Mouse (Mus musculus) CH12.LX (cell line): ENCODE data around the gene Zfp282. TPM values are rescaled to one million over a fixed set of nuclear protein-coding genes. Genes with fewer than 3 reads are reported as not detected.

Source experiments
- DNase-seq: peaks from one replicate; pipeline ENCODE4 v3.0.0-alpha.2; 2013; ENCODE audit errors: extremely low read depth
- H3K27ac ChIP-seq: 2 replicates; pipeline ENCODE4 v1.5.1; 2012; ENCODE audit warnings: low read depth, mild to moderate bottlenecking, control low read depth, moderate library complexity; ENCODE audit not compliant: insufficient read depth
- H3K27me3 ChIP-seq: replicated peaks from 2 replicates; pipeline ENCODE3; 2012; ENCODE audit warnings: inconsistent platforms
- H3K36me3 ChIP-seq, 2 experiments: replicated peaks in 1 of 2; 2 replicates each; pipeline versions ENCODE3 to v1.6.1; 2012; ENCODE audit warnings: inconsistent platforms in 1 of 2, low read length in 1 of 2, mild to moderate bottlenecking in 1 of 2, mixed read lengths in 1 of 2, moderate library complexity in 1 of 2; ENCODE audit not compliant: control insufficient read depth in 1 of 2, insufficient read depth in 1 of 2
- H3K4me1 ChIP-seq, 2 experiments: 2 replicates each; pipeline ENCODE4 v1.6.1; 2012; ENCODE audit warnings: inconsistent platforms in 1 of 2, moderate library complexity in 1 of 2; ENCODE audit not compliant: insufficient read depth in 2 of 2, control insufficient read depth in 1 of 2
- H3K4me2 ChIP-seq: 2 replicates; pipeline ENCODE4 v1.6.1; 2012; ENCODE audit warnings: low read depth, mild to moderate bottlenecking, control low read depth; ENCODE audit not compliant: poor library complexity, insufficient read depth, severe bottlenecking
- H3K4me3 ChIP-seq, 3 experiments: fragments of 150-350 bp in 1 of 3; sonication (generic) in 1 of 3; replicated peaks in 1 of 3; 2 replicates each; pipeline versions ENCODE3 to v1.5.1; 2011 to 2012; ENCODE audit warnings: low read depth in 2 of 3, low read length in 2 of 3, mild to moderate bottlenecking in 2 of 3, moderate library complexity in 2 of 3, control low read depth in 1 of 3, improper control_type of control experiment in 1 of 3, inconsistent platforms in 1 of 3, mixed read lengths in 1 of 3; ENCODE audit not compliant: poor library complexity in 1 of 3
- H3K79me2 ChIP-seq: replicated peaks from 2 replicates; pipeline ENCODE4 v1.6.1; 2012; ENCODE audit warnings: mild to moderate bottlenecking, moderate library complexity; ENCODE audit not compliant: control insufficient read depth, poor library complexity, insufficient read depth, severe bottlenecking; ENCODE audit errors: extremely low read depth
- H3K9ac ChIP-seq: 2 replicates; pipeline ENCODE4 v1.6.1; 2012; ENCODE audit warnings: low read depth, mild to moderate bottlenecking, control low read depth, moderate library complexity; ENCODE audit not compliant: insufficient read depth
- H3K9me3 ChIP-seq: replicated peaks from 2 replicates; pipeline ENCODE3; 2012; ENCODE audit warnings: low read length, inconsistent platforms, mixed read lengths
- BHLHE40 ChIP-seq: IDR thresholded peaks from 2 replicates; pipeline ENCODE4 v1.6.1; 2011; ENCODE audit warnings: mild to moderate bottlenecking, low read depth, low read length, improper control_type of control experiment
- CHD1 ChIP-seq: IDR thresholded peaks from 2 replicates; pipeline ENCODE4 v1.6.1; 2012; ENCODE audit warnings: low read depth, low read length, improper control_type of control experiment, inconsistent platforms
- CHD2 ChIP-seq: IDR thresholded peaks from 2 replicates; pipeline ENCODE4 v1.6.1; 2011; ENCODE audit warnings: low read length, improper control_type of control experiment
- CTCF ChIP-seq, 2 experiments: IDR thresholded peaks in 1 of 2; conservative IDR thresholded peaks in 1 of 2; 2 replicates each; pipeline ENCODE4 v1.5.1; 2011 to 2012; ENCODE audit warnings: low read depth in 2 of 2, low read length in 2 of 2, improper control_type of control experiment in 1 of 2, inconsistent platforms in 1 of 2, mild to moderate bottlenecking in 1 of 2, moderate library complexity in 1 of 2
- E2F4 ChIP-seq: IDR thresholded peaks from 2 replicates; pipeline ENCODE4 v1.6.1; 2011; ENCODE audit warnings: low read depth, low read length, improper control_type of control experiment; ENCODE audit not compliant: insufficient replicate concordance
- ELF1 ChIP-seq: IDR thresholded peaks from 2 replicates; pipeline ENCODE4 v1.6.1; 2014; ENCODE audit warnings: low read depth, mild to moderate bottlenecking, inconsistent platforms, low read length, improper control_type of control experiment
- EP300 ChIP-seq: IDR thresholded peaks from 2 replicates; pipeline ENCODE4 v1.6.1; 2011; ENCODE audit warnings: low read length, improper control_type of control experiment
- ETS1 ChIP-seq: conservative IDR thresholded peaks from 2 replicates; pipeline ENCODE4 v1.6.1; 2012; ENCODE audit warnings: low read depth, mild to moderate bottlenecking, inconsistent platforms, low read length, improper control_type of control experiment, moderate library complexity
- GABPA ChIP-seq: IDR thresholded peaks from 2 replicates; pipeline ENCODE4 v1.6.1; 2012; ENCODE audit warnings: low read depth, low read length, improper control_type of control experiment, inconsistent platforms; ENCODE audit not compliant: insufficient replicate concordance
- HCFC1 ChIP-seq: IDR thresholded peaks from 2 replicates; pipeline ENCODE4 v1.6.1; 2012; ENCODE audit warnings: low read depth, mild to moderate bottlenecking, inconsistent platforms, low read length, improper control_type of control experiment
- IRF4 ChIP-seq: IDR thresholded peaks from 2 replicates; pipeline ENCODE4 v1.6.1; 2014; ENCODE audit warnings: low read depth, mild to moderate bottlenecking, inconsistent platforms, low read length, improper control_type of control experiment
- JUN ChIP-seq: IDR thresholded peaks from 2 replicates; pipeline ENCODE4 v1.6.1; 2011; ENCODE audit warnings: low read depth, mild to moderate bottlenecking, low read length, improper control_type of control experiment, moderate library complexity; ENCODE audit not compliant: insufficient read depth
- JUND ChIP-seq: conservative IDR thresholded peaks from 2 replicates; pipeline ENCODE4 v1.6.1; 2011; ENCODE audit warnings: low read depth, low read length, improper control_type of control experiment
- KAT2A ChIP-seq: IDR thresholded peaks from 2 replicates; pipeline ENCODE4 v1.6.1; 2012; ENCODE audit warnings: low read length, improper control_type of control experiment, inconsistent platforms; ENCODE audit not compliant: insufficient replicate concordance
- MAFK ChIP-seq: IDR thresholded peaks from 2 replicates; pipeline ENCODE4 v1.6.1; 2011; ENCODE audit warnings: low read length, improper control_type of control experiment; ENCODE audit not compliant: insufficient replicate concordance
- MAX ChIP-seq: IDR thresholded peaks from 2 replicates; pipeline ENCODE4 v1.6.1; 2011; ENCODE audit warnings: low read length, improper control_type of control experiment
- MAZ ChIP-seq: IDR thresholded peaks from 2 replicates; pipeline ENCODE4 v1.6.1; 2012; ENCODE audit warnings: low read depth, mild to moderate bottlenecking, inconsistent platforms, low read length, improper control_type of control experiment, moderate library complexity
- MEF2A ChIP-seq: IDR thresholded peaks from 2 replicates; pipeline ENCODE4 v1.6.1; 2014; ENCODE audit warnings: low read depth, mild to moderate bottlenecking, inconsistent platforms, low read length, improper control_type of control experiment, borderline replicate concordance
- MXI1 ChIP-seq: IDR thresholded peaks from 2 replicates; pipeline ENCODE4 v1.6.1; 2011; ENCODE audit warnings: mild to moderate bottlenecking, low read depth, low read length, improper control_type of control experiment
- MYC ChIP-seq: IDR thresholded peaks from 2 replicates; pipeline ENCODE4 v1.6.1; 2011; ENCODE audit warnings: low read depth, mild to moderate bottlenecking, improper control_type of control experiment, low read length
- NELFE ChIP-seq: IDR thresholded peaks from 2 replicates; pipeline ENCODE4 v1.6.1; 2011; ENCODE audit warnings: low read depth, low read length, improper control_type of control experiment
- NRF1 ChIP-seq: IDR thresholded peaks from 2 replicates; pipeline ENCODE4 v1.6.1; 2014; ENCODE audit warnings: low read depth, mild to moderate bottlenecking, inconsistent platforms, low read length, improper control_type of control experiment, moderate library complexity
- PAX5 ChIP-seq: IDR thresholded peaks from 2 replicates; pipeline ENCODE4 v1.6.1; 2012; ENCODE audit warnings: low read length, inconsistent platforms, mixed read lengths
- POLR2A ChIP-seq: IDR thresholded peaks from 2 replicates; pipeline ENCODE4 v1.6.1; 2011; ENCODE audit warnings: low read depth, mild to moderate bottlenecking, improper control_type of control experiment, low read length
- POLR2AphosphoS2 ChIP-seq: IDR thresholded peaks from 2 replicates; pipeline ENCODE4 v1.6.1; 2011; ENCODE audit warnings: low read depth, low read length, improper control_type of control experiment
- RAD21 ChIP-seq: IDR thresholded peaks from 2 replicates; pipeline ENCODE4 v1.6.1; 2011; ENCODE audit warnings: low read depth, mild to moderate bottlenecking, low read length, improper control_type of control experiment, moderate library complexity
- RCOR1 ChIP-seq: conservative IDR thresholded peaks from 2 replicates; pipeline ENCODE4 v1.6.1; 2012; ENCODE audit warnings: low read depth, mild to moderate bottlenecking, inconsistent platforms, low read length, improper control_type of control experiment
- SIN3A ChIP-seq: IDR thresholded peaks from 2 replicates; pipeline ENCODE4 v1.6.1; 2012; ENCODE audit warnings: low read length, improper control_type of control experiment, inconsistent platforms
- SMC3 ChIP-seq: IDR thresholded peaks from 2 replicates; pipeline ENCODE4 v1.6.1; 2011; ENCODE audit warnings: low read depth, low read length, improper control_type of control experiment
- TBP ChIP-seq: conservative IDR thresholded peaks from 2 replicates; pipeline ENCODE4 v1.6.1; 2011; ENCODE audit warnings: low read depth, low read length, improper control_type of control experiment
- TCF12 ChIP-seq: IDR thresholded peaks from 2 replicates; pipeline ENCODE4 v1.6.1; 2014; ENCODE audit warnings: low read depth, mild to moderate bottlenecking, inconsistent platforms, low read length, improper control_type of control experiment
- UBTF ChIP-seq: IDR thresholded peaks from 2 replicates; pipeline ENCODE4 v1.6.1; 2012; ENCODE audit warnings: low read depth, mild to moderate bottlenecking, inconsistent platforms, low read length, improper control_type of control experiment, moderate library complexity
- USF1 ChIP-seq: IDR thresholded peaks from 2 replicates; pipeline ENCODE4 v1.6.1; 2014; ENCODE audit warnings: low read depth, mild to moderate bottlenecking, inconsistent platforms, low read length, improper control_type of control experiment
- USF2 ChIP-seq: conservative IDR thresholded peaks from 2 replicates; pipeline ENCODE4 v1.6.1; 2011; ENCODE audit warnings: low read depth, low read length, improper control_type of control experiment
- ZC3H11A ChIP-seq: IDR thresholded peaks from 2 replicates; pipeline ENCODE4 v1.6.1; 2012; ENCODE audit warnings: low read depth, mild to moderate bottlenecking, inconsistent platforms, low read length, improper control_type of control experiment
- ZKSCAN1 ChIP-seq: IDR thresholded peaks from 2 replicates; pipeline ENCODE4 v1.6.1; 2012; ENCODE audit warnings: low read depth, inconsistent platforms, low read length, improper control_type of control experiment, borderline replicate concordance
- ZMIZ1 ChIP-seq: IDR thresholded peaks from 2 replicates; pipeline ENCODE4 v1.6.1; 2012; ENCODE audit warnings: low read depth, mild to moderate bottlenecking, inconsistent platforms, low read length, improper control_type of control experiment
- ZNF384 ChIP-seq: IDR thresholded peaks from 2 replicates; pipeline ENCODE4 v1.6.1; 2012; ENCODE audit warnings: low read depth, low read length, improper control_type of control experiment, inconsistent platforms
- dilution Hi-C: fragments of 300-500 bp; cut with MboI; formaldehyde crosslinking; loops from 2 replicates; pipeline ENCODE4 v1.14.3; 2020; ENCODE audit warnings: low sequenced_read_pairs; ENCODE audit not compliant: extremely low pct_unique_long_range_greater_than_20kb, extremely low pct_ligation_motif_present
- in situ Hi-C: fragments of 300-500 bp; cut with MboI; formaldehyde crosslinking; loops from 3 replicates; pipeline ENCODE4 v1.14.3; 2019; ENCODE audit warnings: low sequenced_read_pairs, low pct_ligation_motif_present, low pct_unique_long_range_greater_than_20kb, mixed read lengths
- polyA plus RNA-seq: library from polyadenylated mRNA; unstranded; fragments of >175 nt; gene quantifications from 2 replicates; pipeline ENCODE4 v1.2.1, GENCODE M21; 2012; ENCODE audit warnings: low read depth; ENCODE audit not compliant: insufficient read length
- total RNA-seq, 2 experiments: library from RNA; depleted of rRNA; stranded (reverse); fragments of 300-350 nt in 1 of 2; fragments of >200 nt in 1 of 2; gene quantifications; 2 replicates each; pipeline ENCODE4 v1.2.3; 2012 to 2014

The Zfp282 gene
- total and polyA plus RNA-seq, 3 experiments, result 10.9 to 15.0 (median 14.7) TPM

GRCm38 (mm10) chr6:47953191-47953726 is 76.3 kb downstream of the Zfp282 start, which contains the start of gene Zfp956:
Zfp956 (plus strand) TSS chr6:47953390.
- dilution Hi-C loops, result no loop called here

DNA sequence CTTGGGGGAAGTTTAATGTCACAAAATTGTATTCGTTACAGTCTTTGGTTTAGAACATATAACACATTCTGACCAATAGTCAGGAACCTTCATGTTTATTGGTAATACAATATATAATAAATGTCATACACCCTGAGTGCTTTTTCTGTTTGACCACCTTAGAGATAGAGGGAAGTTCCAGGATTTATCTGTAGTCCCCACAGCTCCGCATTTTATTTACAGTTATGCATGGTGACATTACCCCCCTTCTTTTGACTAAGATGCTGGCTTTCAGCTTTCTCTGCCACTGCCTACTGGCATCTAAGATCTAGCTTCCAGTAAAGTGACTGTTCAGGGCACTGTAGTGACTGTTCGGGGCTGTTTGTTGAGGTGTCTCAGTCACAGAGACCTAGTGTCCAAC is 77.4 kb downstream of the Zfp282 start:
- dilution Hi-C loops, result no loop called here
- no peak overlapping the region; the same call in 1 of the 2 replicates for H3K4me2 ChIP-seq
- peaks cover 34 to 64% of the 10 kb centered on the region in 2 experiments for H3K36me3 ChIP-seq
- H3K9me3 ChIP-seq, result no peaks in the 10 kb centered on the region
- peak overlapping the region in 2 of 3 experiments; percentile 72 to 89 for H3K4me3 ChIP-seq
- in situ Hi-C loops, result no loop called here
- H3K27me3 ChIP-seq, result no peaks in the 10 kb centered on the region
- H3K9ac ChIP-seq, result peak overlapping the region; percentile 99; the same call in 1 of the 2 replicates
- H3K4me1 ChIP-seq, result peaks cover 8 to 40% of the 10 kb centered on the region in 2 experiments; a peak in 3 of 4 replicates
- no peak for DNase-seq
- no peaks in the 10 kb centered on the region; the same call in 1 of the 2 replicates for H3K79me2 ChIP-seq
- H3K27ac ChIP-seq, result no peak overlapping the region
- no peak for TF ChIP-seq ZKSCAN1
- TF ChIP-seq E2F4, result no peak
- TF ChIP-seq TCF12, result no peak
- TF ChIP-seq KAT2A, result no peak
- no peak for TF ChIP-seq UBTF
- no peak for TF ChIP-seq JUN
- no peak for TF ChIP-seq NRF1
- no peak for TF ChIP-seq ELF1
- TF ChIP-seq CTCF (conservative IDR thresholded peaks at IDR 0.05 in 1 of 2, IDR thresholded peaks at IDR 0.05 in 1 of 2; ENCODE audit: low read depth in 2 of 2, low read length in 2 of 2), result no peak
- no peak for TF ChIP-seq MAZ
- TF ChIP-seq POLR2AphosphoS2, result no peak
- no peak for TF ChIP-seq EP300
- no peak for TF ChIP-seq ZNF384
- no peak for TF ChIP-seq SMC3
- no peak for TF ChIP-seq RAD21
- TF ChIP-seq MXI1, result no peak

More at GRCm38 (mm10) chr6:47953191-47953726, 76.3 kb downstream of the Zfp282 start, which contains the start of gene Zfp956:
- peak within 1 kb of the TSS; percentile 39; the same call in 1 of the 2 replicates for H3K27ac ChIP-seq
- in situ Hi-C loops, result no loop called here
- no peaks in the 10 kb centered on the region for H3K9me3 ChIP-seq
- peak within 1 kb of the TSS; percentile 99 for H3K9ac ChIP-seq
- DNase-seq, result peak; percentile 92
- H3K4me2 ChIP-seq, result peak within 1 kb of the TSS; percentile 81
- H3K27me3 ChIP-seq, result no peaks in the 10 kb centered on the region
- H3K4me1 ChIP-seq, result peaks cover 8 to 40% of the 10 kb centered on the region in 2 experiments; a peak in 3 of 4 replicates
- H3K79me2 ChIP-seq, result no peaks in the 10 kb centered on the region; the same call in 1 of the 2 replicates
- TF ChIP-seq MAFK, result no peak
- TF ChIP-seq JUND, result no peak
- TF ChIP-seq CTCF (conservative IDR thresholded peaks at IDR 0.05 in 1 of 2, IDR thresholded peaks at IDR 0.05 in 1 of 2; ENCODE audit: low read depth in 2 of 2, low read length in 2 of 2), result no peak
- 0 out of 2 replicates have a peak, but pooled peaks have one; percentile 43 for TF ChIP-seq MYC
- no peak for TF ChIP-seq MEF2A
- peak; percentile 47 for TF ChIP-seq TCF12
- TF ChIP-seq UBTF, result no peak
- peak; percentile 44; the same call in 1 of the 2 replicates for TF ChIP-seq NRF1
- TF ChIP-seq ZC3H11A, result no peak
- no peak for TF ChIP-seq RAD21
- no peak for TF ChIP-seq SMC3
- TF ChIP-seq ZMIZ1, result no peak; the same call in none of the 2 replicates
- no peak for TF ChIP-seq ETS1
- 0 out of 2 replicates have a peak, but pooled peaks have one; percentile 36 for TF ChIP-seq NELFE
- TF ChIP-seq MXI1, result peak; percentile 56; the same call in 1 of the 2 replicates
- no peak for TF ChIP-seq JUN
- TF ChIP-seq USF1, result peak; percentile 29; the same call in 1 of the 2 replicates
- peak; percentile 79 for TF ChIP-seq POLR2A
- no peak for TF ChIP-seq GABPA
- no peak; the same call in 1 of the 2 replicates for TF ChIP-seq CHD2
- TF ChIP-seq POLR2AphosphoS2, result peak; percentile 98
- TF ChIP-seq TBP, result peak; percentile 61; the same call in 1 of the 2 replicates
- TF ChIP-seq CHD1, result no peak
- no peak for TF ChIP-seq IRF4
- TF ChIP-seq EP300, result no peak
- no peak for TF ChIP-seq KAT2A
- TF ChIP-seq HCFC1, result no peak
- no peak for TF ChIP-seq E2F4
- no peak for TF ChIP-seq BHLHE40
- TF ChIP-seq MAZ, result no peak
- TF ChIP-seq ZKSCAN1, result no peak
- no peak; the same call in 1 of the 2 replicates for TF ChIP-seq USF2
- TF ChIP-seq SIN3A, result peak; percentile 70; the same call in 1 of the 2 replicates
- peak; percentile 44 for TF ChIP-seq ELF1
- no peak for TF ChIP-seq ZNF384
- TF ChIP-seq RCOR1, result no peak
- TF ChIP-seq PAX5, result no peak
- TF ChIP-seq MAX, result no peak
- TF ChIP-seq, all 38 proteins: peak for 11
- H3K4me3 ChIP-seq, result peak within 1 kb of the TSS; percentile 72 to 89 (median 84)
- H3K36me3 ChIP-seq, result peaks cover 40 to 64% of the 10 kb centered on the region in 2 experiments
